Mouse (Mus musculus): ENCODE results near the gene Gm49369.

DNA sequence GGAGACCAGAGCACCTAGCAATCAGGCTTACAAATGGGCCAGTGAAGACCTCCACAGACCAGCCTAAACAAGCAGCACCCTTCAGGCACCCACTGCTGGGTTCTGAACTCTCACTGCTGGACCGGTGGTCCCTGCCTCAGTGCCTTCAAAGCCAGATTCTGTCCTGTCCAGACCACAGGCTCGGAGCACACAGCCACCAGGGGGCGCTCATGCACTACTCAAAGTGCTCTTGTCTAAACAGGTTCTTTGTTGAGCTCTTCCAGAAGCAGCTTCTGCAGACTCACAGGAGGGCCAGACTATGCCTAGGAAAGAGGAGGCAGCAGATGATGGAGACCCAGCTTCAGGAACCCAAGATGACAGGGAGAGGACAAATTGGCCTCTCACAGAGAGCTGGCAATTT, 48.2 kb downstream of the Gm49369 start:
- TF ChIP-seq POLR2A (IDR thresholded peaks at IDR 0.05; ENCODE audit: borderline replicate concordance, insufficient read depth, low read length), result no peak
- TF ChIP-seq CTCF (IDR thresholded peaks at IDR 0.05; ENCODE audit: borderline replicate concordance, insufficient read depth, low read depth, low read length), result peak; percentile 96

Data from cerebellum, adult 2 months (tissue).